Mouse (Mus musculus) adrenal gland, adult 2 months (tissue): ENCODE measurements around the gene Gm45521. TPM values are rescaled to one million over a fixed set of nuclear protein-coding genes. Genes with fewer than 3 reads are reported as not detected.
A peak's percentile ranks its signal among the peaks of the same experiment; 100 is the strongest.

Experiments
- DNase-seq: peaks from one replicate; pipeline ENCODE4 v3.0.0; 2021
- long read RNA-seq: library from polyadenylated mRNA; stranded (forward); transcript quantifications from one replicate; pipeline ENCODE4 v2.0.0, GENCODE M21; 2021
- polyA plus RNA-seq: library from polyadenylated mRNA; depleted of rRNA; stranded (reverse); fragments of >200 nt; gene quantifications from 2 replicates; pipeline ENCODE4 v1.2.3, GENCODE M21; 2012; rRNA removed
- total RNA-seq, 2 experiments: library from RNA; stranded (reverse); gene quantifications; 2 replicates each; pipeline ENCODE4 v1.2.3; 2021

Gene Gm45521
- total RNA-seq (not detected), polyA plus RNA-seq (not detected in 2 replicates)
- long read RNA-seq: 0 reads

DNA sequence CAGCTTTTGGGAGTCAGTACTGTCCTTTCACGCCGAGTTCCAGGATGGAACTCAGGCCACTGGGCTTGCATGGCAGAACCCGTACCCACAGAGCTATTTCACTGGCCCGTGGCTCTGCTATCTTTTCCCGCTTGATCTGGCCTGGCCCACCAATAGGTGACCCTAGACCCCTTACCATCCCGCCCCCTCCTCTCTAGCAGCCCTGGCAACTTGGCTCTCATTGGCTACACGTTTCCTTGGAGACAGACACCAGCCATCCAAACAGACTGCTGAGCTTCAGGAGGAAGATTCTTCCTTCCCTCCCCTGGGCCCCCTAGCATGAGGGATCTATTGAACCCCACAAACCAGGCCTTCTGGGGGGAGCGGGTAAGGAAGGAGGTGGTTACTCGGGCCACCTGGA is at the start of gene Gm45521:
TSS of gene Gm45521 (plus strand) at position 240 of the 400 bp plus-strand sequence.
- DNase-seq: no peak

DNA sequence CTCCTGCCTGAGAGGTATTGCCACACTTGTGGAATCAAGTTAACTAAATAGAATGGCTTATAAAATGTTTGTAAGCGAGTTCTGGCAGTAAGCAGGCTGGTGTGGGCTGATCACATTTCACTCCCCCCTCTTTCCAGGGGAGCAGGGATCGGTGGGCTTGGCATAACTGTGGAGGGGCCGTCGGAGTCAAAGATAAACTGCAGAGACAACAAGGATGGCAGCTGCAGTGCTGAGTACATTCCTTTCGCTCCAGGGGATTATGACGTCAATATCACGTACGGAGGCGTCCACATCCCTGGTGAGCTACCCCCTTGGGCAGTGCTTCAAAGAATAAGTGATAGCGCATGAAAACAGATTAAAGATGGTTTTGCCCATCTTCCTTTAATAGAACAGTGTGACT is 47.6 kb upstream of the Gm45521 start:
- no peak for DNase-seq

DNA sequence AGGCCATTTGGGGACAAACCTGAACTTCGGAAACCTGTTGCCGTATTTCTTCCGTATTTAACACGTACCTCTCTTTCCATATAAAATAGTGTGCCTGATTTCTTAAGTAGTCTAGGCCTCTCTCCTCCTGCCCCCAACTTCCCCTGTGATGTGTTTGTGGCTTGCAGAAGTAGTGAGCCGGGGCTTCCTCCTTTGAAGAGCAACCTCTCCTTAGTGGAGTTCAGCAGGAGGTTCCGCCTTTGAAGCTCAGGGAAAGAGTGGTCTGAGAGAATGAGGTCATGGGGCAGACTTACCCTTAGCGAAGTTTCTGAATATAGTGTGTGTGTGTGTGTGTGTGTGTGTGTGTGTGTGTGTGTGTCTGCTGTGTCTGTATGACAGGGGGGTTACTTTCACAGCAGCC is 43.2 kb upstream of the Gm45521 start:
- no peak for DNase-seq

DNA sequence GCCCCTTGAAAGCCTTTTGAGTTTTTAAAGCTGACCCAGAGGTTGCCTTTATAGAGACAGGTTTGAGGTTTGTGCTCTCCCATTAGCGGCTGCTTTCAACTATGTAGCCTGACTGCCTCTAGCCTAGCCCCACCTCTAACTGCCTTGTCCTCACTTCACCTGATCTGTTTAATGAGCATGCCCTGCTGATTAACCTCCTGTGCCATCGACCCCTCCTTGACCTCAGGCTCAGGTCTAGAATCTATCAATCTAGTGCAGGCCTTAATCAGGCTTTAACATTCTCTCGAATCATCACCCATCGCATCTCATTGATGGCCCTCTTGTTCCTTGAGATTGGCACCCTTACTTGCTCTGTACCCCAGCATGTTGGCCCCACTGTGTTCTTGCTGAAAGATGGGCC is 42.6 kb upstream of the Gm45521 start:
- no peak for DNase-seq

DNA sequence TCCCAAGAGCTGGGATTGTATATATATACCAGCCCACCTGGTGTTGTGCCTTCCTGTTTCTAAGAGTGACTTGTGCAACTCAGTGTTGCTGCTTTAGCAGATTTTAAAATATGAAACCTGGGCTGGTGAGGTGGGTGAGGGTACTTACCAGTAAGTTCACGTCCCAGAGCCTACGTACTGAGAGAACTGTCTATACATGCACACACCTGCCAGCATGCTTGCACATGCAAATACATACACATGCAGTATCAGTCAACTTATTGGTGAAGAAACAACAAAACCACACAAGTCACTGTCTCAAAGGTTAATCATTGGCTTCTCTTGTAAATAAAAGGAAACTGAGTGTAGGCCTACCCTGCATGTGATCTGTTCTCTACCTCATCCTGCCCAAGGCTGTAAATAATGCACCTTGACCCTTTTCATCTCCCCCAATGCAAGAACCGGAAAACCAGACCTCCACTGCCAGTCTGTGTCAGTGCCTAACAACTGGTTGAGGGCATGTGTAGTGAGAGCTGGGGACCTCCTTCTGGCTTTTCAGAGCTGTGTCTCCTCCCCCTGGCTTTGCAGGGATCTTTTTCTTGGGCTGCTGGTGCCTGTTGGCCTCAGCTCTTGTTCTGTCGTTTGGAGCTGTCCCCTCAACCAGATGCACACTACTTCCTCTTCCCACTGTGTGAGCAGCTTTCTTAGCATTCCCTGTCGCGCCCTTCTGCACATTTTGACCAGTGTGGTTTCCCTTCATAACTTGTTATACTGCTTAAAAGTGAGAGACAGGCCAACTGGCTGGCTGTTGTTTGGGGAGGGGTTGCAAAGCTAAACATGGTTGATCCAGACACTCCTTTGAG is 38.7 kb upstream of the Gm45521 start:
- DNase-seq: no peak

DNA sequence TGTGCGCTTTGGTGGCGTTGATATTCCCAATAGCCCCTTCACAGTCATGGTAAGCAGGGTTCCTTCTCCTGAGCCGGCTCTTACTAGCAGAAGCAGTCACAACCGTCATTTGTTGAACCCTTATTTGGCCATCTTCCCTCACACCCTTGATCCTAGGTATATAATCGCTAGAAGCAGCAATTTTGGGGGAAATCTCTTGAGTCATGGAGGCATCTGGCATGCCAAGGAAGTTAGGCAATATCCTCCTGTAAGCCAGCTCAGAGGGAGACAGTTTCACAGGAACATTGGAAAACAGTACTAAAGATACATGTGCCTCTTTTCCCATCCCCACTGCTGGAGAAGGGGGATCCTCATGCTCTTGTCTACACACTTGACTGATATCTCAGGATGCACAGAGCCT is 37.8 kb upstream of the Gm45521 start:
- DNase-seq: no peak

DNA sequence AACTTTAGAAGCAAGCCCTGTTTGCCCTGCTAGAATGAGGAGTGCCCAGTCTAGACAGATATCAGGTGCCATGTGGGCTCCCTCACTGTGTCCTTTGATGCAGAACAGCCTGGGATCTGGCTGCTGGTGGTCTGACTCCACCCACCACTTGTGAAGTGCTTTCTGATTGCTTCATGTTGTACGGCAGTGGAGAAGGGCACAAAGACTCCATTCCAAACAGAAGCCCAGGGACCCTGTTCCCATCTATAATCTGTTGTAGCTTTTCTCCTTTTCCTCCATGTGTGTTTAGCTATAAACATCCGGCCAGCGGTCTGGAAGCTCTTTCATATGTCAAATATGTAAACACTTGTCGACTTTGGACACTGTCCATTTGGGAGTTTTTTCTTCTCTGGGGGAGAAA is 37.2 kb upstream of the Gm45521 start:
- no peak for DNase-seq

DNA sequence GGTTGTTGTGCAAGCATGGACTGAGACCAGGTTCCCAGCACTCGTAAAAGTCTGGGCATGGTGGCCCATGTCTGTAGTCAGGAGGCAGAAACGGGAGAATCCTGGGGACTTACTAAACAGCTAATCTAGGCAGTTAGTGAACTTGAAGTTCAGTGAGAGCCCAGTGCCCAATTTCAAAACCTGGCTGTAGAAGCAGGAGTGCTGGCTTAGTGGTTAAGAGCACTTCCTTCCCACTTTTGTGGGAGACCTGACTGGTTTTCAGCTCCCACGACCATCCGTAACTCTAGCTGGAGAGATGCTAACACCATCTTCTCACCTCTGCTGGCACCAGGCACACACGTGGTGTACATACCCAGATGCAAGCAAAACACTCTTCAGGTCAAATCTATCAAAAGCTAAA is 35.6 kb upstream of the Gm45521 start:
- DNase-seq: no peak

DNA sequence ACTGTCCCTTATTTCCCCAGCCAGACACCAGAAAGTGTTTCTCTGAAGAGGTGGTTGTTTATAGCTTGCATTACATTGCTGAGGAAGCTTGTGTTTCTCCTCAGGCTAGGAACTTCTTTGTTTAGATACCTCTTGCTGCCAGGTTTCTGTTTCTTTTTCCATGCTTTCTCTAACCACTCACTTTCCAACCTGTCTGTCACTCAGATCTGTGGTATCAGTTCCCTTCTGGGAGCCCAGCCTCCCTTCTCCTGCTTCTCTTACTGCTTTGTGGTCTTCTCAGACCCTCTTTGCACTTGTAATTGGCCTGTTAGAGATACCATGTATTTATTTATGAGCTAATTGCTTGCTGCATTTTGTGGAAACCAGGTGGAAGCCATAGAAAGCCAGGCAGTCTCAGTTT is 33.5 kb upstream of the Gm45521 start:
- DNase-seq: no peak

DNA sequence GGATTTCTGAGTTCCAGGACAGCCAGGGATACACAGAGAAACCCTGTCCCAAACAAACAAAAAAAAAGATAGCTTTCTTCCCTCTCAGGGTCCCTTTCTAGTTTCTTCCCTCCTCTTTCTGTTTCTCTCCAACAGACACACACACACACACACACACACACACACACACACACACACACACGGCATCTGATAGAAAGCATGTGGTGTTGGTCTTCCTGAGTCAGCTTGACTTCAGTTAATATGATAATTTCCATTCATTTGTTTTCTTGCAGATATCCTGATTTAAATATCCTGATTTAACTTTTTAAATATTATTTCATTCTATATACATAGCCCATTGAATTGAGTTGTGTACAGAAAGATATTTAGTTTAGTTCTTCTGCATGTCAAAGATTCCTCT is 28.7 kb upstream of the Gm45521 start:
- DNase-seq: no peak

DNA sequence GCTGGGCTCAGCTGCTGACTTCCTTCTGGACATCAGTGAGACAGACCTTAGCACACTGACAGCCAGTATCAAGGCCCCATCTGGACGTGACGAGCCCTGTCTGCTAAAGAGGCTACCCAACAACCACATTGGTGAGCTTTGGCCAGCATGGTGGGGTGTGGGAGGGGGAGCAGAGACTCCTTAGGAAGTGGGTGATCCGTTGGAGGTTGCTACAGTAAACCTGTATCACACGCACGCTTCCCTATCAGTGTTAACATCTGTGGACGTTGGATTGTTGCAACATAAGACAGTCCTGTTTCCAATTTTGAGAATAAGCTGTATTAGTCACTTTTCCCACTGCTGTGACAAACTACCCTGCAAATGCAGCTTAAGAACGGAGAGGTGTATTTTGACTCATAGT is 28.1 kb upstream of the Gm45521 start:
- no peak for DNase-seq

DNA sequence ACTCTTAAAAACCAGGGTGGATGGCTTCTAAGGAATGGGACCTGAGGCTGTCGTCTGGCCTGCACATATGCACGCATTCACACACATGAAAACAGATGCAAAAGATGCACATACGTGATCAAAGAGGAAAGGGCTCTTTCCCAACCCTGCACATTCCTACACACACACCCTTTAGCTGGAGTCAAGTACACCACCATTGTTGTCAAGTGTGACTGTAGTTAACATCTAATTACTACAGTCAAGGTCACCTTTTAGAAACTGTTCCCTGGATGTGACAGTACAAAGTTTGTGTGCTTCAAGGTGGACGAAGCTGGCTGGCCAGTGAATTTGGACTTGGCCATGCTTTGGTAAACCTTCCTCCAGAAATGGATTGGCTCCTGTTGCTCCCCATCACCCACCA is 24.9 kb upstream of the Gm45521 start:
- no peak for DNase-seq

DNA sequence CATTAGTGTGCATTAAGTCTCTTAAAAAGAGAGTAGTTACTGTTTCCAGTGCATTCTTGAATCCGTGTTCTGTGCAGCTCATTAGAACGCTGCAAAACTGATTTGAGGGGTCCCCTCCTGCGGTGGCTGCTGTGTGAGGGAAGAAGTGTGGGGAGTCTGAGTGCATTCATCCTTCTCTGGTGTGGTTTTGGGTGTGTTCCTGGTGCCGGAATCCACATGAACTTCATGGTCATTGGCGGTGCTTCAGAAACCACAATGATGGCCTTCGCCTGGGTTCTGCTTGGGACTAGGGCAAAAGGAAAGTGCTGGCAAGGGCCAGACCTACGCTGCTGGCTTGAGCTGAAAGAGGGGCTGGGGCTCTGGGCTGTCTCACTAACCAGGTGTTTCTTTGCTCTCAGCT is 22.9 kb upstream of the Gm45521 start:
- DNase-seq: peak; percentile 60

DNA sequence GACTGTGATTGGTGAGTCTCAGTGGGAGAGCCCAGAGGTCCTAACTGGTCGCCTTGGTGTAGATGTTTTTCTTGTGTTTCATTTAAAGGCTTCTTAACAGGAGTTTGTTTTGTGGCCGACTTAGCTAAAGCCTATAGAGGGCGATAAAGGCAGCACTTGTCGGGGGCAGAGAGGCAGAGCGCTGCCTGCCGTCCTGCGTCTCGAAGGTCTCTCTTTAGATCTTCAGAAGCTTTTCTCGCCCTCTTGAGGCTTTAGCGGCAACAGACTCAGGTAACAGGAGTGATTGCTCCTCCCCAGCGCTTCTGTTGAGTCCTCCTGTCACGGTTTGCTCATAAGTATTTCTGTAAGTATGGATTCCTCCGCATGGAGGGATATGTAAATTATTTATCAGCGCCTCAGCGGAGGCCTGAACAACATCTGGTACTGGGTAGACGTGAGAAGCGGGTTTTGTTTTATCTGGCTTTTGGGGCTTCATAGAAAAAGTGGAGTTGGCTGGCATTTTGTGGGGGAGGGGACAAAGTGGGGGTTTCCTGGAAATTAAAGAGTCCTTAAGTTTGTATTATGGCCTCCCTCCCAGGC is 19.9 kb upstream of the Gm45521 start:
- DNase-seq: no peak

DNA sequence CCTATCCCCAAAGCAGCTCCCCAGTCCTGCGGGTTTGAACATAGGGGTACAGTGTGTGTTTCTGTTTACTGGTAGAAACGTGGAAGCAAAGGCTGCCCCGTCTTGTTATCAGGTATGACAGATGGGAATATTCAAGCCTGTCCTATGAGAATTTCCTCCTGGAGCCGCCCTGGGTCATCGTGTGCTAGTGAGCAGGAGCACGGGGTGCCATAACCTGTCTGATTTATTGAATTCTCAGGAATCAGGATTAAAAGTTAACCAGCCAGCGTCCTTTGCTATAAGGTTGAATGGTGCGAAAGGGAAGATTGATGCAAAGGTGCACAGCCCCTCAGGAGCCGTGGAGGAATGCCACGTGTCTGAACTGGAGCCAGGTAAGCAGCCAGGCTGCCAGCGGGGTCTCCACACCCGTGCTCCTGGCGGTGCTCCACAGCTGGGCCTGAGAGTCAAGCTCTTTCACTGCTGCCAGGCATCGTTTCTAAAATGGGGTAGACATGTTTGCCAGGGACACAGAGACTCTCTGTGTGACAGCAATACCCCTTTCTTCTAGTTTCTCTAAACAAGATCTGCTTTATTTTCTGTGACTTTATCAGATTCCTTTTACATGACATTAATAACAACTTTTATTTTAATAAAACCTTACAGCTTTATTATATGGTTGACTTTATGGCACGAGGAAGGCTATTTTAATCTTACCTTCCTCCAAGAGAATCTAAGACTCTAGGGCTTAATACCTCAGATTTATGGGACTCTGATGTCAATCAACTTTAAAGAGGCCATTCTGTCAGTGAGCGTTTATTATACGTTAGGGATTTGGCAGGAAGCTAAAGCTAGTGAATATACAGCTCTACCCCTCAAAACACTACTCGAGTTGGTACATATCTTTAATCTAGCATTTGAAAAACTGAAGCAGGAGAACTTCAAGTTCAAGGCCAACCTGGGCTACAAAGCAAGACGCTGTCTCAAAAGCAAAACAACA is 18.0 kb upstream of the Gm45521 start:
- DNase-seq: no peak

DNA sequence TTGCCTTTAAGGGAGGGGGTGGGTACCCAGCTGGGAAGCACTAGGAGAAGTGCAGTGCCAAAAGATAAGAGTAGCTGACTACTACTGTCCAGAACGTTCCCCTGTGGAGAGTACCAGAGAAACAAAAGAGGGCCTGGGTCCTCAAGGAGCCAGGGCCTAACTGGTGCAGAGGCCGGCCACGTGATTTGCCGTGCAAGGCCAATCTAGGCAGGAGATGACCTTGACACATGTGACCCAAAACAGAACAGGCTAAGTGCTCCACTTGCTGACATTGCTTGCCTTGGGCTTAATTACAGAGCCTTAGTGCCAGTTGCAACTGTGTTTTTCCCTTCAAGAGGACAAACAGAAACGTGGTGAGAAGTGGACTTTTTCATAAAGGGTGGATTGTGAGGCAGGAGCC is 15.7 kb upstream of the Gm45521 start:
- DNase-seq: no peak

DNA sequence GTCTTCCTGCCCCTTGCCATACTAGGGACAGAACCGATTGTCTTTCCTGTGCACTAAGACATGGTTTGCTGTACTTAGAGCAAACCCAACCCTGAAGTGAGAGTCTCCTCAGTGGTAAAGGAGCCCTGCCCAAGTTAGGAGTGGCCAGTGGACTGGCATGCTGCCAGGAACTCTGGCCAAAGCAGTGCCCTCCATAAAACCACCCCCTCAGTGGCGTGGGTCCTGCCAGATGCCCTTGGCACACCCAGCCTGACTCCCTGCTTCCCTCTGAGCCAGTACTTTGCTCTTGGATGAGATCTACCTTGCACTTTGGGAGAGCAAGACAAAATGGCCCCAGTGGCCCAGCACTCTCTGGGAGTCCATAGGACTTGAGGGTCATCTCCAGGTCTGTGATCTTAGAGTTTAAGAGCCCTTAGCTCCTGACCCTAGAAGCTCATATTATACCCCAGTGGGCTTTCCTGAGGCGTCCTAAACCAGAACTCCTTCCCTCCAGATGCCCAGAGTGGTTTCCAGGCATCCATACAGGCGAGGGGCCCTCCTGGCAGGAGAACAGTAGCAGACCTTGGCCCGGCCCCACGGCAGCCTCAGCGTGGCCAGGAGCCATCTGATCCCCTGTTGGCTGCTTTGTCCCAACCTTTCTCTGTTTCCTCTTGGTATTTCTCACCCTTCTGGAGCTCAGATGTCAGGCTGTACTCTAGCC is 13.8 kb upstream of the Gm45521 start:
- DNase-seq: peak; percentile 79

DNA sequence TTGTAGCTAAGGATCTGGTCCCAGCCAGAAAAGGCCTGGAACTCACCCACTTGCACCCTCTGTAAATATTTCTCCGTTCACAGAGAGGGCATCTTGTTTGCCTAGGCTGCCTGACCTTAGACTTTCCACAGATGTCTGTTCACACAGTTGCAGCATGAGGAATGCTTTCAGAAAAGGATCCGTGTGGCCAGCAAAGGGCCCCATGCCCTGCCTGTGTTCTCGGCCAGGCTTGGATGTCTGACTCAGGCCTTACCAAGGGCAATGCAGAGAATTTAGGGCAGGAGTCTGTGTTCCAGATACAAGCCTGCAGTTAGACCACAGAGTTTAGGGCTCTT is 13.3 kb upstream of the Gm45521 start:
- DNase-seq: peak; percentile 67

DNA sequence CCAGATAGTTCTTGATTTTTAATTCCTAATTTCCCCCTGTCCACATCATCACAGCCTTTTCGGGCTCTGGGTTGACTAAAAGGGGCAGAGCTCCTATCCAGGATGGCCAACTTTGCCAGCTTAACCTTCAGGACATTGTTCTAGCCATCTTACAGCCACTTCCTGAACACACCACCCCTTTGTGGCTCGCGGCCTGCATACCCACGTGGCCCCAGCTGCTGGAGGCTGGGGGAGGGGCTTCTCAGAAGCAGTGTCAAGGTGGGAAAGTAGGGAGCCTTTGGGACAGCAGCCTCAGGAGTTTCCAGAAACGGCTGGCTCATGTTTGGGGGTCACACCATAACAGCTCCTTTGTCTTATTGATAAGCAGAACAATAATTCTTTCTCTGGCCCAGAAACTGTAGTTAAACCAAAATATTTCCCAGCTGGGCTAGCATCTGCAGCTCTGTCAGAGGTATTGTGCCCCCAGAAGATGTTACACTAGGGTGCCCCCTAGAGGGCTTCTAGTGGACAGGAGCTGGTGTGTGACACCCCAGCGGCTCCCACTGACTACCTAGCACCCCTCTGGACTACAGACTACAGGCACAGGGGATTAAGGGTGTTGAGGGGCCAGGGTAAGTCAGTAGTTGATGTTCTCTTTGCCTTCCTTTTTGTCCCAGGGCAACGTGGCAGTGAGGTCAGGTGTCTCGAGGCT is 12.6 kb upstream of the Gm45521 start:
- DNase-seq: peak; percentile 38

DNA sequence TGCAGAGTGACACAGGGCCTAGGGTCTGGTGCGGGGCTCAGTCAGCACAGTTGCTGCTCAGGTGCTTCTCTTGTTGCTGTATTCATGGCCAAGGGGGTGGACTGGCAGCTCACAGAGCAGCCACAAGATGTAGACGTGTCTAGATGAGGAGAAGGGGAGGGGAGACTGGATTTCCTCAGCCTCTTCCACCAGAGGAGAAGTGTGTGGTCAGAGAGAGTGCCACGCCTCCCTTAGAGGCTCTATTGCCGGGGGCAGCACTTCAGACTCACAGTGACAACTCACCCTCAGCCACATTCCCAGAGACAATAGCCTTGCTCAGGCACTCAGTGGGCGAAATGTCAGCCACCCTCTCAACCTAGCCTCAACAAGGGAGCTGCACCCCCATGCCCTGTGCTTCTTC is 11.8 kb upstream of the Gm45521 start:
- DNase-seq: no peak

DNA sequence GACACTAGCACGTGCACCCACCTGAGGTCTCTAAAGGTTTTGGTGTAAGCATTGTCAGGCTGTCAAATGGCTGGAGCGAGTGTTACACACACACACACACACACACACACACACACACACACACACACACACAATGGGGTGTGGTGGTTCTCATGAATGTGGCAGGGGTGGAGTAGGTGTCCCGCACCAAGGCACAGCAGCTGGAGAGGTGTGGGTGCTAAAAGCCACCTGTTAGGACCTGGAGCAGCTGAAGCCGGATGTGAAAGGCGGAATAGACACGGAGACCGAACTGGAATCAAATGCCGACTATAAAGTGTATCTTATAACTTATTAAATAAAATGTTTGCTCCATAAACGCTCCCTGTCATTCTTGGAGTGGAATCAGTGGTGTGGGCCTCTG is 5.9 kb upstream of the Gm45521 start:
- DNase-seq: no peak
